Mouse (Mus musculus): ENCODE data around the gene Six5.

The Six5 gene

DNA sequence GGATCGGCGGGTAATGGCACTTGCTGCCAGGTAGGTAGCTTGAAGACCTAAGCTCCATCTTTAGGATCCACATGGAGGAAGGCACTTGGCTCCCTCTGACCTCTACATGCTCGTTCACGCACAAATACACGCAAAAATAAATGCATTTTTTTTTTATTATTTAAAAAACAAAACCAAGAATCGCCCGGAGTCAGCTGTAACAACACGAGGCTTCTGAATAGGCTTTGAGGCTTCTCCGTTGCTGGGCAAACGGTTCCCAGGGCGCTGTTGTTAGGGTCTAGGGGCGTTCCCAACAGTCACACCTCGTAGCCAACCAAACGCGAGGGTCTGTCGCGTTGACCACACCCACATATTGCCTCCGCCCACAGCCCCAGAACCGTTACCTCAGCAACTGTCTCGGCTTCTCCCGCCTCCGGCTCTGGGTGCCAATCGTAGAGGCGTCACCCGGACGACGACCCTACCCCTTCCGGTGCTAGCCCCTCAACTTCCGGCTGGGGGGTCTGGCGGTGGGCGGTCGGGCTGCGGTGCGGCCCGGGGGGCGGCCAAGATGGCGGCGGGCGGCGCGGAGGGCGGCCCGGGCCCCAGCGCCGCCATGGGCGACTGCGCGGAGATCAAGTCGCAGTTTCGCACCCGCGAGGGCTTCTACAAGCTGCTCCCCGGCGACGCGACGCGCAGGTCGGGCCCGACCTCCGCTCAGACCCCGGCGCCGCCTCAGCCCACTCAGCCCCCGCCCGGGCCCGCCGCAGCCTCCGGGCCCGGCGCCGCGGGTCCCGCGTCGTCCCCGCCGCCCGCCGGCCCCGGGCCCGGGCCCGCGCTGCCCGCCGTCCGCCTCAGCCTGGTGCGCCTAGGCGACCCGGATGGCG is 18.4 kb upstream of the Six5 start, which contains the start of gene Dmwd:
Dmwd (plus strand) TSS at position 505 of the 863 bp plus-strand sequence.
- peak; percentile 78 for DNase-seq (ENCODE audit: low spot score)

DNA sequence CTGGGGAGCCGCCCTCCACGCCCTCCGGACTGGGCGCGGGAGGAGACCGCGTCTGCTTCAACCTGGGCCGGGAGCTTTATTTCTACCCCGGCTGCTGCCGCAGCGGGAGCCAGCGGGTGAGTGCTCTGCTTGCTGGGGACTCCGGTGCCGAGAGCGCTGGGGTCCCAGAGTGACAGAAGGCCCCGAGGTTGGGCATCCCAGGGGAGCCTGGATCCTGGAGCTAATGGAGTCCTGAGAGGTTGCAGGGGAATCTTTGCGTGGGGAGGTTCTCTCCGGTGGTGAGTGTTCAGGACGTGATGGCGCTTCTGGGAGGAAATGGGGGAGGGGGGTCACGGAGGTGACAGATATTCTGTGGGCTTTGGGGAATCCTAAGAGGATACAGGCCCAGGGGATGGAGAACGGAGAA is 17.8 kb upstream of the Six5 start:
- DNase-seq (ENCODE audit: low spot score) = no peak

DNA sequence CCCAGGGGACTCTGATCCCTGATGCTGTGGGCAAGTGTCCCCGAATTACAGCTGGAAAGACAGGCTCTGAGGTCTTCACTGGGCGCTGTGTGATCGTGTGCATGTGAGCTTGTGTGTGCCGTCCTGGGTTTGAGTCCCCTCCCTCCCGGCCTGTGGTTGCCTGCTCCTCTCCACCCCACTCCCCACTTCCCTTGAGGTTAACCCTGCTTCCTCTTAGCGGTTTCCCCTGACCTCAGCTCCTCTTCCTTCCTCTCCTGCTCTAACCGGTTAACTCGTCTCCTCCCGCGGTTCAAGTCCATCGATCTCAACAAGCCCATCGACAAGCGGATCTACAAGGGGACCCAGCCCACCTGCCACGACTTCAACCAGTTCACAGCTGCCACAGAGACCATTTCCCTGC is 16.6 kb upstream of the Six5 start:
- DNase-seq (ENCODE audit: low spot score) = no peak

DNA sequence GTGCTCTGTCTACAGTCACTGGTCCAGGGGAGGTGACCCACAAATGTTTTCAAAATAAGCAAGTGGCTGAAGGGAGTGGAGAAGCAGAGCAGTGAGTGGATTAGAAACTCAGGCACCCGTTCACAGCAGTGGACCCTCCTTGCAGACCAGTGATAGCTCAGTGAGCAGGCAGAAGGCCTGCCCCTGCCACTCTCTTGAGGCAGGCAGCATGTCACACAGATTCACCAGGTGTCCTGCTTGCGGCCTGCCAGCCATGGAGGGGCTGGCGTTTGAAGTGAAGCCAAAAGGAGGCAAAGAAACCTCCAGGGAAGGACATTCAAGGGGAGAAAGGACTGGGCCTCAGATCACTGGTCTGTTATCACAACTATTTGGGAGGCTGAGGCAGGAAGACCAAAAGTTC is 15.7 kb upstream of the Six5 start:
- DNase-seq (ENCODE audit: low spot score) = no peak

DNA sequence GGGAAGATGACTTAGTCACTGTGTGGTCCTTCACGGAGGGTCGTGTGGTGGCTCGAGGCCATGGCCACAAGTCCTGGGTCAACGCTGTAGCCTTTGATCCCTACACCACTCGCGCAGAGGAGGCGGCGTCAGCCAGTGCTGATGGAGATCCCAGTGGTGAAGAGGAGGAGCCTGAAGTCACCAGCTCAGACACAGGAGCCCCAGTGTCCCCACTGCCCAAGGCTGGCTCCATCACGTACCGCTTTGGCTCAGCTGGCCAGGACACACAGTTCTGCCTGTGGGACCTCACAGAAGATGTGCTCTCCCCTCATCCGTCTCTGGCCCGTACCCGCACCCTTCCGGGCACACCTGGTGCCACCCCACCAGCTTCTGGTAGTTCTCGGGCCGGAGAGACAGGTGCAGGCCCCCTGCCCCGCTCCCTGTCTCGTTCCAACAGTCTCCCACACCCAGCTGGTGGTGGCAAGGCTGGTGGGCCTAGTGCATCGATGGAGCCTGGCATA is 13.9 kb upstream of the Six5 start:
- no peak for DNase-seq (ENCODE audit: low spot score)

DNA sequence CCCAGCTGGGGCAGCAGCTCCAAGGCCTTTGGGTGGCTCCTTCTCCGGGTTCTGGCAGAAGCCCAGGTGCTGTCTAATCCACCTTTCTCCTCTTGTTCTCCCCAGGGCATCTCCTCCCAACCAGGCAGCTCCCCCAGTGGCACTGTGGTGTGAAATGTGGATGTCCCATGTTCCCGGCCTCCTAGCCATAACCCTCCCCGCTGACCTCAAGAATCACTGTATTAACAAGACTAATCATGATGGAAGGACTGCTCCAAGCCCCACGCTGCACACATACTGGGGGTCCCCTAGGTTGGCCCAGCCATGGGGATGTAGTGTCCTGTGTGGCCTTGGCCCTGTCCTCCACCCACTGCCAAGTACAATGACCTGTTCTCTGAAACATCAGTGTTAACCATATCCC is 12.2 kb upstream of the Six5 start:
- no peak for DNase-seq (ENCODE audit: low spot score)

DNA sequence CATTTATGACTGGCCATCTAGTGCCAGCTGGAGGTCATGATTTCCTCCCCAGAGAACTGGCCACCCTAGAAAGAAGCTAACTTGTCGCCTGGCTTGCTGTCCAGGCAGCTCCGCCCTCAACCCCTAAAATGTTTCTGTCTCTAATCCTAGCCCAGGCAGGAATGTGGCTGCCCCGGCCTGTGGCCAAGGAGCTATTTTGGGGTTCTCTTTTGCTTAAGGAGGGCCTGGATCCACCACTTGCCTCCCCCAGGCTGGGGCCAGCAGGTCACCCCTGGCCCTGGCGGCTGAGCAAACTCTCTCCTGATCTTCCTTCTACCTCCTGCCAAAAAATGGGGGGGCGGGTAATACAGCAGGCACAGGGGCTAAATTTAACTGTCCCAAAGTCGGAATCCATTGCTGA is 11.3 kb upstream of the Six5 start:
- DNase-seq (ENCODE audit: low spot score) = no peak

DNA sequence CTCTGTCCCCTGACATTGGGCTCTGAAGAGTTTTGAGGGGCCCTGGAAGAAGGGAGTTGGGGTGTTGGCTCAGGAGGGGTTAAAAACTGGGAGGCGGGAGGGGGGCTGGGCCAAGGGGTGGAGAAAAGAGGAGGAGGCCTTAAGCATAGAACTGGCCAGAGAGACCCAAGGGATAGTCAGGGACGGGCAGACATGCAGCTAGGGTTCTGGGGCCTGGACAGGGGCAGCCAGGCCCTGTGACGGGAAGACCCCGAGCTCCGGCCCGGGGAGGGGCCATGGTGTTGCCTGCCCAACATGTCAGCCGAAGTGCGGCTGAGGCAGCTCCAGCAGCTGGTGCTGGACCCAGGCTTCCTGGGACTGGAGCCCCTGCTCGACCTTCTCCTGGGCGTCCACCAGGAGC is 10.7 kb upstream of the Six5 start, which contains the start of gene Dmpk:
Dmpk (plus strand) TSS at position 149 of the 400 bp plus-strand sequence.
- DNase-seq (ENCODE audit: low spot score) = no peak

DNA sequence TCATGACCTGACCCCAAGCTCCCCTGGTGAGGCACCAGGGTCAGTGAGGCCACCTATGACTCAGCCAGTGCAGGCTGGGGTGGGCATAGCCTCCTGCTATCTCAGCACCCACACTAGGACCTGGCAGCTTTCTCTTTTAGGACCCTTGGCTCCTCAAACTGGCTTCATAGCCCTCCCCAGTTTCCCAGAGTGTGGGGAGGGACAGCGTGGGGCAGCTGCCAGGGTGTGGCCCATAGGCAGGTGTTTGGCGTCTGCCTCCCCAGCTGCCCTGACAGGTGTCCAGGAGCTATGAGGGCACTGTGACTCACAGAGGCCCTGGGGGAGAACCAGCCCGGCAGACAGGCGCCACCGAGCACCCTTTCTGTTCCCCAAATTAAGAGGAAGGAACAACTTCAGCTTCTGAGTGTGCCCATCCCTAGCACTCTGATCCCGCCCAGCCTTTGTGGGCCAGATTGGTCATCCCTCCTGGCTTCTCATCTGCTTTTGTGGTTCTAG is 10.1 kb upstream of the Six5 start:
- DNase-seq (ENCODE audit: low spot score) = no peak

DNA sequence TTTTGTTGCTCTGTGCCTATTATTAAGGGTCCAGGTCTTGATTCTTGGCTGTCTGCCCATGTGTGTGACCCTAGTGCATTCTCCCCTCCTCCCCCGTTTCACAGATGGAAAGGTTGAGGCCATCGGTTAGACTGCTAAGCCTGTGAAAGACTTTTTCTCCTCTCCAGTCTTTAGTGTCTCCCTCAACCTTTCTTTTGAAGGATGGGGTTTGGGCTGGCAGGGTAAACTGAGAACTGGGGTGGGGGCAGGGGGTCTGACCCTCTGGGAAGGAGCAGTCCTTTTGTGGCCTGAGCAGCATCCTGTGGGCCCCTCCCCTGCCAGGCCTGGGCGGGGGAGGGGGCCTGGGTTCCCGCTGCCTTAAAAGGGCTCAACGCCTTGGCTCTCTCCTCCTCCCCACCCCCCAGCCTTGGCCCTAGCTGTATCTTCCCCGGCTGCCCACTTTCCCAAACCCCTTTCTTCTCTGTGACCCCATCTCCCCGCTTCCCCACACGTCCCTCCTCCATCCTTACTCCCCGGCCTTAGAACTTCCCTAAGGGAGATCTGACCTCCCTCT is 9.4 kb upstream of the Six5 start:
- no peak for DNase-seq (ENCODE audit: low spot score)

DNA sequence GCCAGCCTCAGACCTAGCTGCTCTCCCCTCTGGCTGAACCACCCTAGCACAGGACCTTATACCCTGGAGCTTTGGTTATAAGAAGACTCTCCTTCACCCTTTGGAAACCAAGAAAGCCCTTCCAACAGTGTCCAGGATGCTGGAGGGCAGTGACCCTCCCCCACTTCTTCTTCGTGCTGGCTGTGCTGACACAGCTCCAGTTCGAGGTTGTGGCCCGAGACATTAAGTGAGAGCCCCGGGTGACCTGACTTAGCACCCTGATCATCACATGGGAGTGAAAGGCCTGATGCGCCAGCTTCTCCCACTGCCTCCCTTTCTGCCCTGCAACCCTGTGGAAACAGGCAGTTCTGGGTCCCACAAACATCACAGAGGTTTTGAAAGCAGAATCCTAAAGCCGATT is 8.9 kb upstream of the Six5 start:
- DNase-seq (ENCODE audit: low spot score) = no peak

DNA sequence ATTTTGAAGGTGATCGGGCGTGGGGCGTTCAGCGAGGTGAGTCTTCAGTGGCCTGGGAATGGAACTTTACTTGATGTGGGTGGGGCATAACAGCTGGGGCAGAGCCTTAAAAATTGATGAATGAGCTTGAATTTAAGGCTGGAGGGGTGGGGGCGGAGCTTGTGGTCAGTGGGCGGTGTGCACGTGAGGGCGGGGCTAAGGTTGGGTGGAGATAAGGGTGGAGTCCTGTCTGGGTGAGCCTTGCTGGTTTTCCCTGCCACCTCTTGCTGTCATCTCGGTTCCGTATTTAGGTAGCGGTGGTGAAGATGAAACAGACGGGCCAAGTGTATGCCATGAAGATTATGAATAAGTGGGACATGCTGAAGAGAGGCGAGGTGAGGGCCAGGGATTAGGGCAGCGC is 8.4 kb upstream of the Six5 start:
- DNase-seq (ENCODE audit: low spot score) = no peak

DNA sequence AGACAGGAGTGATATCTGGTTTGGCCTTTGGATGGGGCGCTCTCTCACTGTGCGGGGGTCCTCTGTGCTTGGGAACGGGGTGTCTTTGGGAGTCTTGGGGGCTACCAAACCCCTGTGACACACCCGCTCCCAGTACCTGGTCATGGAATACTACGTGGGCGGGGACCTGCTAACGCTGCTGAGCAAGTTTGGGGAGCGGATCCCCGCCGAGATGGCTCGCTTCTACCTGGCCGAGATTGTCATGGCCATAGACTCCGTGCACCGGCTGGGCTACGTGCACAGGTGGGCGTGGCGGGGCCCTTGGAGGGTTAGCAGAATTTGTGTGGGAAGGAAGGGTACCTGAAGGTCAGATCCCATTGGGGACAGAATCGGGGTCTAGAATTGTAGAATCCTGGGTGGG is 7.6 kb upstream of the Six5 start:
- DNase-seq (ENCODE audit: low spot score) = no peak

DNA sequence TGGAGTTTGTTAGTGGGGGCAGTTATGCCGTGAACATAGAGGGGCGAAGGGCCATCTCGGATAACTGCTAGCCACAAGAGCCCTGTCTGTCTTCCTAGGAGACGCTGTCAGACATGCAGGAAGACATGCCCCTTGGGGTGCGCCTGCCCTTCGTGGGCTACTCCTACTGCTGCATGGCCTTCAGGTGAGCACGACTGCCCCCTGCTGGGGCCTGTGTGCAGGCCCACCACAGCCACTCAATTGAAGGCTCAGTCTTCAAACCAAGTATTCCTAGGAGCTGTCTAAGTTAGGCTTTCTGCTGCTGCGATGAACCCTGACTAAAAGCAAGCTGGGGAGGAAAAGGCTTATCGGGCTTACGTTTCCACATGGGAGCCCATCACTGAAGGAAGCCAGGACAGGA is 5.6 kb upstream of the Six5 start:
- DNase-seq (ENCODE audit: low spot score) = no peak

DNA sequence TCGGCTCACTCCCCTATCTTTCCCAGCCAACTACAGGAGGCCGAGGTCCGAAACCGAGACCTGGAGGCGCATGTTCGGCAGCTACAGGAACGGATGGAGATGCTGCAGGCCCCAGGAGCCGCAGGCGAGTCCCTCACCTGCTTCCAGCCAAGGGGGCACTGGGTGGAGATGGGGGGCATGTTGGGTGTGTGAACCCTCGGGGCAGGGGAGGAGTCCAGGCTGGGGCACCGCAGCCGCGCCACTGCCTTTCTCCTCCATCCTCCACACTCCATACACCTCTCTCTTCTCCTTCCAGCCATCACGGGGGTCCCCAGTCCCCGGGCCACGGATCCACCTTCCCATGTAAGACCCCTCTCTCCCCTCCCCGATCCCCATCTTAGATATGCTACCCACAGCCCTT is 2.5 kb upstream of the Six5 start:
- DNase-seq (ENCODE audit: low spot score) = no peak

DNA sequence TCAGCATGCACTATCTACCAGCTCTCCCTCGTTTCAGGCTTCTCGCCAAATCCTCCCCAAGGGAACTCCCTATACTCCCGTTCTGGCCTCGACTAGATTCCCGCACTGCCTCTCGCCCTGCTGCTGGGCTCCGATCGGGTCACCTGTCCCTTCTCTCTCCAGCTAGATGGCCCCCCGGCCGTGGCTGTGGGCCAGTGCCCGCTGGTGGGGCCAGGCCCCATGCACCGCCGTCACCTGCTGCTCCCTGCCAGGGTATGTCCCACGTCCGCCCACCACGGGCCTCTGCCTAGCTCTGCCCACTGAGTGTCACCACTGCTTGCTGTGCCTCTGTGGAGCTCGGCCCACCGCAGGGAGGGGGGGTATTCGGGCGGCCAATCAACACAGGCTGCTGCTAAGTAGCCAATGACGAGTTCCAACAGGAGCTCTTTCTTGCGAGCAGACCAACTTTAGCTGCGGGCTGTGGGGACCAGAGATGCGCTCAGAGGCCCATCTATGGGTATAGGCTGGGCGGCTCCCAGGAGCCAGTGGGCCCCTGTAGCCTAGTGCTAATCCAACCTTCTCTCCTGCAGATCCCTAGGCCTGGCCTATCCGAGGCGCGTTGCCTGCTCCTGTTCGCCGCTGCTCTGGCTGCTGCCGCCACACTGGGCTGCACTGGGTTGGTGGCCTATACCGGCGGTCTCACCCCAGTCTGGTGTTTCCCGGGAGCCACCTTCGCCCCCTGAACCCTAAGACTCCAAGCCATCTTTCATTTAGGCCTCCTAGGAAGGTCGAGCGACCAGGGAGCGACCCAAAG is 1.8 kb upstream of the Six5 start:
- no peak for DNase-seq (ENCODE audit: low spot score)

DNA sequence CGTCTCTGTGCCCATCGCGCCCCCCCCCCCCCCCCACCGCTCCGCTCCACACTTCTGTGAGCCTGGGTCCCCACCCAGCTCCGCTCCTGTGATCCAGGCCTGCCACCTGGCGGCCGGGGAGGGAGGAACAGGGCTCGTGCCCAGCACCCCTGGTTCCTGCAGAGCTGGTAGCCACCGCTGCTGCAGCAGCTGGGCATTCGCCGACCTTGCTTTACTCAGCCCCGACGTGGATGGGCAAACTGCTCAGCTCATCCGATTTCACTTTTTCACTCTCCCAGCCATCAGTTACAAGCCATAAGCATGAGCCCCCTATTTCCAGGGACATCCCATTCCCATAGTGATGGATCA is 1.2 kb upstream of the Six5 start:
- DNase-seq (ENCODE audit: low spot score) = peak; percentile 77

DNA sequence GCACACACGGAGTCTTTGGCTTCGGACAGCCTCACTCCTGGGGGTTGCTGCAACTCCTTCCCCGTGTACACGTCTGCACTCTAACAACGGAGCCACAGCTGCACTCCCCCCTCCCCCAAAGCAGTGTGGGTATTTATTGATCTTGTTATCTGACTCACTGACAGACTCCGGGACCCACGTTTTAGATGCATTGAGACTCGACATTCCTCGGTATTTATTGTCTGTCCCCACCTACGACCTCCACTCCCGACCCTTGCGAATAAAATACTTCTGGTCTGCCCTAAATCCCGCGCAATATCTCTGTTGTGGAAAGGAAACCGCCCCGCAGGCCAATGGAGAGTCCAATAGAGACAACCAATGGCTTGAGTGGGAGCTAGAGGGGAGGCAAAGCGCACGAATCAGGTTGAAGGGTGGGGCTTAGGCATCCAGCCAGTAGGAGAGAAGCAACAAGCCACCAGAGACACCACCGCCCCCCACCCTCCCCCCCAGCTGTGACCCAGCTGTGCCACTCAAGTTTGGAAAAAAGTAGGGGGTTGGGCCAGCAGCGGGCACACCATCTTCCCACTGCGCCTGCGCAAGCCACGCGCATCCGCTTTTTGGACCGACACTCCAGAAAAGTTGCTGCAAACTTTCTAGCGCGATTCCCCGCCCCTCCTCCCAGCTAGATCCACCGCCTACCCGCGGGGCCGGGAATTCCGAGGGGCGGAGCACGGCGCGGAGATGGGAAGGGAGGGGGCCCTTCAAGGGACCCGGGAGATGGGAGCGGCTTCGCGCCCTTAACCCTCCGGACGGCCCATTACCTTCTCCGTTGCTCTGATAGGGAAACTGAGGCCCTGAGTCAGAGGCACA is 633 bp upstream of the Six5 start:
- DNase-seq (ENCODE audit: low spot score) = peak; percentile 93

DNA sequence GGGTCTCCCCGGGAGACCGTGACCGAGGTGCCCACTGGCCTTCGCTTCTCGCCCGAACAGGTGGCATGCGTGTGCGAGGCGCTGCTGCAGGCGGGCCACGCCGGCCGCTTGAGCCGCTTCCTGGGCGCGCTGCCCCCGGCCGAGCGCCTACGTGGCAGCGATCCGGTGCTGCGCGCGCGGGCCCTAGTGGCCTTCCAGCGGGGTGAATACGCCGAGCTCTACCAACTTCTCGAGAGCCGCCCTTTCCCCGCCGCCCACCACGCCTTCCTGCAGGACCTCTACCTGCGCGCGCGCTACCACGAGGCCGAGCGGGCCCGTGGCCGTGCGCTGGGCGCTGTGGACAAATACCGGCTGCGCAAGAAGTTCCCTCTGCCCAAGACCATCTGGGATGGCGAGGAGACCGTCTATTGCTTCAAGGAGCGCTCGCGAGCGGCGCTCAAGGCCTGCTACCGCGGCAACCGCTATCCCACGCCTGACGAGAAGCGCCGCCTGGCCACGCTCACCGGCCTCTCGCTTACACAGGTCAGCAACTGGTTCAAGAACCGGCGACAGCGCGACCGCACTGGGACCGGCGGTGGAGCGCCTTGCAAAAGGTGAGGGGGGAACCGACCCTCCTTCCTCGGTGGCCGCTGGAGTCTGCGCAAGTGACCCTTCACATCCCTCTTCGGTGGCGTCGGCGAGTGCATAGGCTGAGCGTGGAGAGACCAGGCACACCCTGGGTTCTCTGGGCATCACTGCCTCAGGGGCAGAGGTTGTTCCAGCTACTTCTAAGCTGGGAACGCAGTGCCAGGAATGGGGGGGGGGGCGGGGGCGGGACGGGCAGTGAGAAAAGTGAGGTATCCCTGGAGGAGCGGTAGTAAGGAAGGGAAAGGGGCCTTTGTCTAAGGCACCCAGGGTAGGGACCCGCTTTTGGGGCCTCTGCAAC is 694 bp downstream of the Six5 start:
- DNase-seq (ENCODE audit: low spot score) = no peak

DNA sequence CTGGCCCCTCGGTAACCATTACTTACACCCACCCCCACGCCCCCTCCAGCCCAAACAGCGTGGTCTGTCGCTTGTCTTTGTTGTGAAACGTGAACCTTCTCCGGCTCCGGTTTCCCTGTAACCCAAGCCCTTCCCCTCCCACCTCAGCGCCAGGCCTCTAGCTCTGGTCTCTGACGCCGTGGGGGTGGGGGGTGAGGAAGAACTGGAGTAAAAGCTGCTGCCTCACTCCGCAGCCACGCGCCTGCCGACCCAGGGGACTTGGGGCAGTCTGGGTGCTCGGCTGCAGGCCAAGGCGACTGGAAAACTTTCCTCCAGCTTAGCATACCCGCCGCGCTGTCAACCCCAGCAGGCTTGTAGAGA is 1.3 kb downstream of the Six5 start:
- no peak for DNase-seq (ENCODE audit: low spot score)

Measured in ovary, postnatal 10 days (tissue).